Mouse (Mus musculus) forebrain, postnatal 0 days (tissue): ENCODE measurements at regions not wholly inside any gene's neighbourhood (a gene's known extent, or its start where the extent isn't known, plus 50 kb on each side); places are given as distances from the start of the nearest gene placed in this dataset.

Experiments
- ATAC-seq: fragments of 200-750 bp; cut with Nextera tagmentation; 2 replicates; pipeline ENCODE4 v1.8.0; 2017; ENCODE audit warnings: mild to moderate bottlenecking, moderate library complexity
- DNase-seq: peaks from one replicate; pipeline ENCODE4 v3.0.0-alpha.2; 2015
- H3K27ac ChIP-seq: fragments of 300-500 bp; sonication (generic); 2 replicates; pipeline ENCODE4 v1.5.1; 2014; ENCODE audit warnings: low read depth, mild to moderate bottlenecking, antibody characterized with exemption, low read length, moderate library complexity, mixed read lengths
- H3K27me3 ChIP-seq: fragments of 300-500 bp; sonication (generic); 2 replicates; pipeline ENCODE4 v1.6.1; 2014; ENCODE audit warnings: mild to moderate bottlenecking, low read length, mixed read lengths; ENCODE audit not compliant: insufficient read depth
- H3K36me3 ChIP-seq: fragments of 300-500 bp; sonication (generic); 2 replicates; pipeline ENCODE4 v1.6.1; 2014; ENCODE audit warnings: mild to moderate bottlenecking, moderate library complexity; ENCODE audit not compliant: insufficient read depth
- H3K4me1 ChIP-seq: fragments of 300-500 bp; sonication (generic); 2 replicates; pipeline ENCODE4 v1.6.1; 2014; ENCODE audit warnings: antibody characterized with exemption; ENCODE audit not compliant: insufficient read depth
- H3K4me2 ChIP-seq: fragments of 300-500 bp; sonication (generic); 2 replicates; pipeline ENCODE4 v1.6.1; 2014; ENCODE audit warnings: low read depth, mild to moderate bottlenecking, moderate library complexity
- H3K4me3 ChIP-seq: fragments of 300-500 bp; sonication (generic); 2 replicates; pipeline ENCODE4 v1.5.1; 2014; ENCODE audit warnings: low read depth, low read length, mixed read lengths
- H3K9ac ChIP-seq: fragments of 300-500 bp; sonication (generic); 2 replicates; pipeline ENCODE4 v1.6.1; 2014; ENCODE audit warnings: mild to moderate bottlenecking
- H3K9me3 ChIP-seq: fragments of 300-500 bp; sonication (generic); 2 replicates; pipeline ENCODE4 v1.6.1; 2016; ENCODE audit warnings: low read length
- CTCF ChIP-seq: sonication (generic); IDR thresholded peaks from 2 replicates; pipeline ENCODE4 v1.5.1; 2016; ENCODE audit warnings: antibody characterized with exemption, control low read depth, low read depth
- WGBS: fragments of 180-500 bp; shearing (Covaris S2); extraction: QIAGEN DNeasy Blood & Tissue Kit; methylation state at CpG from one replicate; pipeline ENCODE4 v1.1.7; 2014; 5-methylcytosine and 5-hydroxymethylcytosine counted together

- DNase-seq = no peak
- Histone ChIP-seq H3K27ac (no peak overlapping the region), H3K4me1 (no peaks in the 10 kb centered on the region), H3K36me3 (no peaks in the 10 kb centered on the region), H3K9me3 (no peaks in the 10 kb centered on the region), H3K9ac (no peak overlapping the region), H3K4me2 (no peak overlapping the region), H3K27me3 (no peaks in the 10 kb centered on the region), H3K4me3 (no peak overlapping the region)
- TF ChIP-seq CTCF = no peak
- 81% methylated on average over 3 of the region's 3 CpGs for WGBS
- no peak for ATAC-seq
These were observed 287.5 kb upstream of the Adgrl2 start for GRCm38 (mm10) chr3:149277812-149278211.

GRCm38 (mm10) chr3:149275478-149276132 lies 285.2 kb upstream of the Adgrl2 start:
- no peak for TF ChIP-seq CTCF
- 61% methylated on average over 6 of the region's 6 CpGs for WGBS
- H3K27ac ChIP-seq = no peak overlapping the region
- no peaks in the 10 kb centered on the region for H3K4me1 ChIP-seq
- no peaks in the 10 kb centered on the region for H3K36me3 ChIP-seq
- H3K9me3 ChIP-seq = no peaks in the 10 kb centered on the region
- no peaks in the 10 kb centered on the region for H3K27me3 ChIP-seq
- ATAC-seq (no peak), DNase-seq (no peak)
- H3K4me3 ChIP-seq = no peak overlapping the region
- no peak overlapping the region for H3K4me2 ChIP-seq
- no peak overlapping the region for H3K9ac ChIP-seq

GRCm38 (mm10) chr3:149274987-149275386 lies 284.6 kb upstream of the Adgrl2 start:
- Histone ChIP-seq H3K27me3 (no peaks in the 10 kb centered on the region), H3K9ac (no peak overlapping the region), H3K36me3 (no peaks in the 10 kb centered on the region), H3K27ac (no peak overlapping the region), H3K4me3 (no peak overlapping the region), H3K9me3 (no peaks in the 10 kb centered on the region), H3K4me2 (0 out of 2 replicates have a peak overlapping the region, but pooled peaks have one; percentile 8), H3K4me1 (no peaks in the 10 kb centered on the region)
- DNase-seq = no peak
- no peak for TF ChIP-seq CTCF
- ATAC-seq = no peak
- 78% methylated on average over 5 of the region's 5 CpGs for WGBS

GRCm38 (mm10) chr3:149273993-149274692 lies 283.8 kb upstream of the Adgrl2 start:
- no peaks in the 10 kb centered on the region for H3K27me3 ChIP-seq
- no peak overlapping the region for H3K27ac ChIP-seq
- no peaks in the 10 kb centered on the region for H3K4me1 ChIP-seq
- no peak for DNase-seq
- no peak for ATAC-seq
- H3K36me3 ChIP-seq = no peaks in the 10 kb centered on the region
- WGBS = 59% methylated on average over 12 of the region's 12 CpGs
- H3K9ac ChIP-seq = no peak overlapping the region
- H3K4me3 ChIP-seq = no peak overlapping the region
- H3K9me3 ChIP-seq = no peaks in the 10 kb centered on the region
- no peak for TF ChIP-seq CTCF
- H3K4me2 ChIP-seq = no peak overlapping the region

- Histone ChIP-seq H3K9me3 (no peaks in the 10 kb centered on the region), H3K4me3 (no peak overlapping the region), H3K27ac (no peak overlapping the region), H3K27me3 (no peaks in the 10 kb centered on the region), H3K4me1 (no peaks in the 10 kb centered on the region), H3K4me2 (no peak overlapping the region), H3K36me3 (no peaks in the 10 kb centered on the region), H3K9ac (no peak overlapping the region)
- no peak for ATAC-seq
- no peak for DNase-seq
- peak; percentile 22 for TF ChIP-seq CTCF
These were observed 280.1 kb upstream of the Adgrl2 start for GRCm38 (mm10) chr3:149270459-149270858.

GRCm38 (mm10) chr3:149262332-149262970 lies 272.1 kb upstream of the Adgrl2 start:
- H3K4me2 ChIP-seq = no peak overlapping the region
- H3K9ac ChIP-seq = no peak overlapping the region
- no peak overlapping the region for H3K27ac ChIP-seq
- 85% methylated on average over 3 of the region's 3 CpGs for WGBS
- no peaks in the 10 kb centered on the region for H3K36me3 ChIP-seq
- DNase-seq = no peak
- H3K27me3 ChIP-seq = no peaks in the 10 kb centered on the region
- no peak for TF ChIP-seq CTCF
- no peak for ATAC-seq
- H3K4me1 ChIP-seq = no peaks in the 10 kb centered on the region
- no peaks in the 10 kb centered on the region for H3K9me3 ChIP-seq
- no peak overlapping the region for H3K4me3 ChIP-seq

GRCm38 (mm10) chr3:149261764-149262163 lies 271.4 kb upstream of the Adgrl2 start:
- H3K27me3 ChIP-seq = no peaks in the 10 kb centered on the region
- 95% methylated on average over 6 of the region's 6 CpGs for WGBS
- peaks cover 5% of the 10 kb centered on the region; the same call in 1 of the 2 replicates for H3K4me1 ChIP-seq
- no peak overlapping the region for H3K4me2 ChIP-seq
- no peaks in the 10 kb centered on the region for H3K9me3 ChIP-seq
- no peak overlapping the region for H3K9ac ChIP-seq
- TF ChIP-seq CTCF = no peak
- ATAC-seq = no peak
- no peak overlapping the region for H3K4me3 ChIP-seq
- no peak overlapping the region for H3K27ac ChIP-seq
- H3K36me3 ChIP-seq = no peaks in the 10 kb centered on the region
- DNase-seq = no peak
